Mouse (Mus musculus) frontal cortex, postnatal 14 days (tissue): ENCODE measurements around the gene Smc1b.
"Not testable (repeated sequence)": the region's sequence is repeated elsewhere in the genome, so short reads cannot be mapped to it uniquely, and the experiment has no call there.

ENCODE experiments used
- DNase-seq, 2 experiments: peaks; one replicate each; pipeline ENCODE4 v3.0.0; 2022; ENCODE audit warnings: low spot score in 2 of 2

Gene Smc1b

GRCm38 (mm10) chr15:85135143-85135542 is 3.4 kb upstream of the Smc1b start:
- DNase-seq, result no peak

GRCm38 (mm10) chr15:85132193-85132520 is 393 bp upstream of the Smc1b start:
- DNase-seq, result no peak

GRCm38 (mm10) chr15:85085641-85086040 is 46.1 kb downstream of the Smc1b start:
- DNase-seq, result no peak

GRCm38 (mm10) chr15:85072651-85073050 is 59.1 kb downstream of the Smc1b start:
- DNase-seq, result no peak

- DNase-seq, result peak in 1 of 2 experiments; percentile 51
Measured at GRCm38 (mm10) chr15:85070561-85070960, 61.2 kb downstream of the Smc1b start.

- no peak for DNase-seq
Measured at GRCm38 (mm10) chr15:85063421-85063820, 68.3 kb downstream of the Smc1b start.

GRCm38 (mm10) chr15:85055186-85055585 is 76.6 kb downstream of the Smc1b start:
- no peak for DNase-seq

- no peak for DNase-seq
Measured at GRCm38 (mm10) chr15:85054098-85054497, 77.7 kb downstream of the Smc1b start.

- DNase-seq, result no peak
Measured at GRCm38 (mm10) chr15:85049758-85050157, 82.0 kb downstream of the Smc1b start.

- DNase-seq, result no peak
Measured at GRCm38 (mm10) chr15:85047865-85048264, 83.9 kb downstream of the Smc1b start.

- DNase-seq, result no peak
Measured at GRCm38 (mm10) chr15:85046230-85046950, 85.4 kb downstream of the Smc1b start.

- no peak for DNase-seq
Measured at GRCm38 (mm10) chr15:85043761-85044160, 88.0 kb downstream of the Smc1b start.

- DNase-seq, result no peak
Measured at GRCm38 (mm10) chr15:85043116-85043515, 88.6 kb downstream of the Smc1b start.

- DNase-seq, result peak; percentile 62 to 64
Measured at GRCm38 (mm10) chr15:85042361-85042954, 89.3 kb downstream of the Smc1b start.

GRCm38 (mm10) chr15:85041546-85042225 is 90.1 kb downstream of the Smc1b start:
- DNase-seq, result no peak

GRCm38 (mm10) chr15:85037343-85037690 is 94.4 kb downstream of the Smc1b start:
- no peak for DNase-seq

- peak; percentile 95 to 99 for DNase-seq
Measured at GRCm38 (mm10) chr15:85036566-85037342, 95.0 kb downstream of the Smc1b start.

GRCm38 (mm10) chr15:85033916-85034315 is 97.8 kb downstream of the Smc1b start:
- DNase-seq, result not testable (repeated sequence)

GRCm38 (mm10) chr15:85031866-85032265 is 99.9 kb downstream of the Smc1b start:
- DNase-seq, result no peak

GRCm38 (mm10) chr15:85030643-85031042 is 101.1 kb downstream of the Smc1b start:
- not testable (repeated sequence) for DNase-seq

- not testable (repeated sequence) for DNase-seq
Measured at GRCm38 (mm10) chr15:85028648-85029047, 103.1 kb downstream of the Smc1b start, which contains the start of gene Fam118a. Gene Fam118a, plus strand, starts transcription at chr15:85028948.

GRCm38 (mm10) chr15:85027740-85028139 is 104.0 kb downstream of the Smc1b start:
- no peak for DNase-seq
